Mouse (Mus musculus) cerebellum, adult 2 months (tissue): ENCODE measurements around the gene Tmem168. TPM values are rescaled to one million over a fixed set of nuclear protein-coding genes. Genes with fewer than 3 reads are reported as not detected.
A peak's percentile ranks its signal among the peaks of the same experiment; 100 is the strongest.

Source experiments
- DNase-seq, 2 experiments: peaks; one replicate each; pipeline ENCODE4 v3.0.0; 2021
- H3K27ac ChIP-seq: fragments of 200-500 bp; 2 replicates; pipeline ENCODE4 v1.5.1; 2012; ENCODE audit warnings: low read length, control low read depth, inconsistent platforms; ENCODE audit not compliant: insufficient read depth
- H3K27me3 ChIP-seq: fragments of 200-500 bp; 2 replicates; pipeline ENCODE4 v1.6.1; 2012; ENCODE audit warnings: inconsistent platforms, mild to moderate bottlenecking, low read length, moderate library complexity; ENCODE audit not compliant: control insufficient read depth, insufficient read depth
- H3K4me1 ChIP-seq: fragments of 200-500 bp; 2 replicates; pipeline ENCODE4 v1.6.1; 2011; ENCODE audit warnings: low read length; ENCODE audit not compliant: control insufficient read depth, insufficient read depth
- H3K4me3 ChIP-seq: fragments of 200-500 bp; replicated peaks from 2 replicates; pipeline ENCODE3; 2011; ENCODE audit warnings: mild to moderate bottlenecking, low read depth, low read length, control low read depth; ENCODE audit not compliant: insufficient read depth
- CTCF ChIP-seq: fragments of 200-500 bp; IDR thresholded peaks from 2 replicates; pipeline ENCODE4 v1.5.1; 2011; ENCODE audit warnings: low read depth, mild to moderate bottlenecking, control low read depth, low read length, moderate library complexity, borderline replicate concordance; ENCODE audit not compliant: insufficient read depth
- POLR2A ChIP-seq: fragments of 200-500 bp; IDR thresholded peaks from 2 replicates; pipeline ENCODE4 v1.6.1; 2011; ENCODE audit warnings: low read length, control low read depth, borderline replicate concordance; ENCODE audit not compliant: insufficient read depth
- WGBS: fragments of 180-500 bp; shearing (Covaris S2); methylation state at CpG from one replicate; pipeline ENCODE4 v1.1.7; 2018; 5-methylcytosine and 5-hydroxymethylcytosine counted together
- polyA plus RNA-seq: library from polyadenylated mRNA; depleted of rRNA; stranded (reverse); fragments of >200 nt; gene quantifications from 2 replicates; pipeline ENCODE4 v1.2.3, GENCODE M21; 2012

Tmem168 gene
- polyA plus RNA-seq, 1 experiment, result 9.3 TPM

GRCm38 (mm10) chr6:13603134-13603533, 4.8 kb downstream of the Tmem168 start:
- Histone ChIP-seq H3K27ac (no peak overlapping the region), H3K4me1 (peaks cover 3% of the 10 kb centered on the region; the same call in 1 of the 2 replicates), H3K27me3 (no peaks in the 10 kb centered on the region), H3K4me3 (no peak overlapping the region)
- no peak for TF ChIP-seq CTCF
- no peak for TF ChIP-seq POLR2A
- WGBS, result 96% methylated on average over 6 of the region's 6 CpGs
- DNase-seq, result no peak

- Histone ChIP-seq H3K4me1 (peaks cover 3% of the 10 kb centered on the region; the same call in 1 of the 2 replicates), H3K4me3 (peak overlapping the region; percentile 35), H3K27me3 (no peaks in the 10 kb centered on the region), H3K27ac (no peak overlapping the region)
- TF ChIP-seq POLR2A, result no peak
- no peak for TF ChIP-seq CTCF
- 12% methylated on average over 6 of the region's 6 CpGs for WGBS
- DNase-seq, result peak; percentile 28 to 55
These were observed 6.3 kb downstream of the Tmem168 start for GRCm38 (mm10) chr6:13601587-13601986.

- TF ChIP-seq CTCF, result no peak
- TF ChIP-seq POLR2A, result no peak
- H3K4me1 ChIP-seq, result peaks cover 3% of the 10 kb centered on the region; the same call in 1 of the 2 replicates
- 83% methylated on average over 7 of the region's 7 CpGs for WGBS
- no peak for DNase-seq
- H3K27me3 ChIP-seq, result no peaks in the 10 kb centered on the region
- H3K27ac ChIP-seq, result no peak overlapping the region
- H3K4me3 ChIP-seq, result no peak overlapping the region
These were observed 9.5 kb downstream of the Tmem168 start for GRCm38 (mm10) chr6:13598239-13598923.

GRCm38 (mm10) chr6:13592729-13593345, 15.1 kb downstream of the Tmem168 start:
- no peaks in the 10 kb centered on the region for H3K27me3 ChIP-seq
- H3K27ac ChIP-seq, result no peak overlapping the region
- no peak for DNase-seq
- WGBS, result 55% methylated on average over 4 of the region's 4 CpGs
- H3K4me1 ChIP-seq, result no peaks in the 10 kb centered on the region
- TF ChIP-seq CTCF, result no peak
- no peak for TF ChIP-seq POLR2A
- H3K4me3 ChIP-seq, result no peak overlapping the region

GRCm38 (mm10) chr6:13586560-13586959, 21.3 kb downstream of the Tmem168 start:
- TF ChIP-seq POLR2A (no peak), CTCF (no peak)
- no peak for DNase-seq
- WGBS, result 51% methylated on average over 2 of the region's 2 CpGs
- Histone ChIP-seq H3K27me3 (no peaks in the 10 kb centered on the region), H3K4me3 (no peak overlapping the region), H3K4me1 (no peaks in the 10 kb centered on the region), H3K27ac (no peak overlapping the region)

GRCm38 (mm10) chr6:13586154-13586553, 21.7 kb downstream of the Tmem168 start:
- H3K4me3 ChIP-seq, result no peak overlapping the region
- no peak overlapping the region for H3K27ac ChIP-seq
- 87% methylated on average over 8 of the region's 8 CpGs for WGBS
- no peak for DNase-seq
- H3K4me1 ChIP-seq, result no peaks in the 10 kb centered on the region
- TF ChIP-seq POLR2A (no peak), CTCF (no peak)
- H3K27me3 ChIP-seq, result no peaks in the 10 kb centered on the region

- WGBS, result 85% methylated on average over 6 of the region's 6 CpGs
- no peak overlapping the region for H3K4me3 ChIP-seq
- TF ChIP-seq CTCF (no peak), POLR2A (no peak)
- no peak overlapping the region for H3K27ac ChIP-seq
- H3K27me3 ChIP-seq, result no peaks in the 10 kb centered on the region
- DNase-seq, result no peak
- peaks cover 2% of the 10 kb centered on the region; the same call in 1 of the 2 replicates for H3K4me1 ChIP-seq
These were observed 23.1 kb downstream of the Tmem168 start for GRCm38 (mm10) chr6:13584788-13585187.

GRCm38 (mm10) chr6:13582075-13582474, 25.8 kb downstream of the Tmem168 start:
- Histone ChIP-seq H3K27ac (no peak overlapping the region), H3K4me3 (no peak overlapping the region), H3K27me3 (no peaks in the 10 kb centered on the region), H3K4me1 (peaks cover 3% of the 10 kb centered on the region; the same call in 1 of the 2 replicates)
- no peak for TF ChIP-seq CTCF
- no peak for TF ChIP-seq POLR2A
- DNase-seq, result no peak
- WGBS, result 96% methylated on average over 1 of the region's 1 CpGs
